Mouse (Mus musculus) ES-Bruce4 (cell line): ENCODE measurements around the gene Srek1.
A peak's percentile ranks its signal among the peaks of the same experiment; 100 is the strongest.

Experiments
- CTCF ChIP-seq: IDR thresholded peaks from one replicate; pipeline ENCODE4 v1.8.1; 2011; ENCODE audit warnings: low read depth, low read length
- EP300 ChIP-seq: IDR thresholded peaks from 2 replicates; pipeline ENCODE4 v1.6.1; 2011; ENCODE audit warnings: low read depth, low read length; ENCODE audit not compliant: insufficient read depth
- POLR2A ChIP-seq: IDR thresholded peaks from one replicate; pipeline ENCODE4 v1.8.1; 2011; ENCODE audit warnings: low read length; ENCODE audit not compliant: insufficient read depth

DNA sequence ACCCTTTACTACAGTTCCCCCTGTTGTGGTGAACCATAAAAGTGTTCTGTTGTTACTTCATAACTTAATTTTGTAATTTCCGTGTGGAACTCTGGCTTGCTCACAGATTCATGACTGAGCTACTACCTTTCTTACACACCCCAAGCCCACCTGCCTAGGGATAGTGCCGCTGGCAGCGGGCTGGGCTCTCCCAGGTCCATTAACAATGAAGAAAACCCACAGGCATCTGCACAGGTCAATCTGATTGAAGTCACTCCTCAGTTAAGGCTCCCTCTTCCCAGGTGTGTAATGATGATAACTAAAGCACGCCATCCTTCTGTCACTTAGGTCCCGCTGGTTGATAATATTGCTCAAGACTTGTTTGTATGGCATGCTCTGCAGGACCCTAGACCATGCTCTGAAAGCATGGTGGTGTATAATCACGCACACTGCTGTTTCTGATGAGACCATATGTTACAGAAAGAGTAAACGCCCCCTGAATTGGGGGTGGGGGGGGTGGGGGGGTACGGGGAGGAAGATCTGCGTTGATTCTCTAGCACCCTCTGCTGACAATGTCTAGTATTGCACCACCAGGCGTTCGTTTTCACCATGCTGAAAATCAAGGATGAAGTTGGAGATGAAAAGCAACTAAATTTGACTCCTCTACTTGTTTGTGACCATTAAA is 5.6 kb upstream of the Srek1 start:
- peak; percentile 15 for TF ChIP-seq CTCF
- no peak for TF ChIP-seq POLR2A
- TF ChIP-seq EP300 = no peak
